Mouse (Mus musculus) hindbrain, postnatal 0 days (tissue): ENCODE data around the gene Pnlip. TPM values are rescaled to one million over a fixed set of nuclear protein-coding genes. Genes with fewer than 3 reads are reported as not detected.

Experiments
- ATAC-seq: fragments of 200-750 bp; cut with Nextera tagmentation; 2 replicates; pipeline ENCODE4 v1.8.0; 2017; ENCODE audit warnings: mild to moderate bottlenecking, moderate TSS enrichment, moderate library complexity
- DNase-seq: peaks from one replicate; pipeline ENCODE4 v3.0.0-alpha.2; 2015; ENCODE audit warnings: low spot score
- H3K27ac ChIP-seq: fragments of 300-500 bp; sonication (generic); 2 replicates; pipeline ENCODE4 v1.5.1; 2014; ENCODE audit warnings: mild to moderate bottlenecking
- H3K27me3 ChIP-seq: fragments of 300-500 bp; sonication (generic); 2 replicates; pipeline ENCODE4 v1.6.1; 2014; ENCODE audit warnings: low read length, mixed read lengths; ENCODE audit not compliant: insufficient read depth
- H3K36me3 ChIP-seq: fragments of 300-500 bp; sonication (generic); 2 replicates; pipeline ENCODE4 v1.6.1; 2014; ENCODE audit warnings: low read length, mixed read lengths; ENCODE audit not compliant: insufficient read depth
- H3K4me1 ChIP-seq: fragments of 300-500 bp; sonication (generic); 2 replicates; pipeline ENCODE4 v1.6.1; 2014; ENCODE audit warnings: antibody characterized with exemption, low read length, mixed read lengths; ENCODE audit not compliant: insufficient read depth
- H3K4me2 ChIP-seq: fragments of 300-500 bp; sonication (generic); 2 replicates; pipeline ENCODE4 v1.6.1; 2014; ENCODE audit warnings: low read depth, mild to moderate bottlenecking, low read length, moderate library complexity, mixed read lengths
- H3K4me3 ChIP-seq: fragments of 300-500 bp; sonication (generic); 2 replicates; pipeline ENCODE4 v1.5.1; 2014; ENCODE audit warnings: low read length
- H3K9ac ChIP-seq: fragments of 300-500 bp; sonication (generic); replicated peaks from 2 replicates; pipeline ENCODE4 v1.6.1; 2014; ENCODE audit warnings: mild to moderate bottlenecking, low read length, moderate library complexity, mixed read lengths
- H3K9me3 ChIP-seq: fragments of 300-500 bp; sonication (generic); 2 replicates; pipeline ENCODE4 v1.6.1; 2016; ENCODE audit warnings: low read length, mixed read lengths
- CTCF ChIP-seq: IDR thresholded peaks from 2 replicates; pipeline ENCODE4 v1.5.1; 2016; ENCODE audit warnings: antibody characterized with exemption, control low read depth, low read depth
- WGBS: fragments of 180-500 bp; shearing (Covaris S2); extraction: QIAGEN DNeasy Blood & Tissue Kit; methylation state at CpG from one replicate; pipeline ENCODE4 v1.1.7; 2014; 5-methylcytosine and 5-hydroxymethylcytosine counted together
- polyA plus RNA-seq: library from polyadenylated mRNA; unstranded; fragments of >200 nt; fragmentation: Nextera tagmentation; extraction: Ambion mirVana; gene quantifications from 2 replicates; pipeline ENCODE4 v1.2.1, GENCODE M21; 2015
- total RNA-seq: library from RNA; depleted of rRNA; stranded (reverse); fragments of >200 nt; gene quantifications from 2 replicates; pipeline ENCODE4 v1.2.3, GENCODE M21; 2014; rRNA removed

The Pnlip gene
- total and polyA plus RNA-seq, 2 experiments from 2014 or later: 1.3 to 1.4 TPM

DNA sequence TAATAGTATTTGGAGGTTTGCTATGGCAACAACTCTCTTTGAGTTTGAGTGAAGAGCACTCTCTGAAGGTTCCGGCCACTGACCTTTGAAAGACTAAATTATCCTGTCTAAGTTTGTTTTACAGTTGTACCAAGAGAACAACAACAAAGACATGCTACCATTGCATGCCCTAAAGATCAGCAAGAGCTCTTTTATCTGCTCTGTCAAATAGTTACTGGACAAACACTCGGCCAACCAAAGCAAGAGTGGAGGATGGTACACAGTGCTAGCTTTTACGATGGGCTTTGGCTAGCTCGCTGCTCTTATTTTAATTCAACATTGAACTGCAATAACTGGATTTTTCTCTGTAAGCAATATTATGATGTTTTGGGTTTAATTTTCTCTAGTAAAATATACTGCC, 65.6 kb downstream of the Pnlip start:
- Histone ChIP-seq H3K9me3 (no peaks in the 10 kb centered on the region), H3K9ac (no peak overlapping the region), H3K4me2 (no peak overlapping the region), H3K36me3 (no peaks in the 10 kb centered on the region), H3K27ac (no peak overlapping the region), H3K27me3 (no peaks in the 10 kb centered on the region), H3K4me3 (no peak overlapping the region), H3K4me1 (no peaks in the 10 kb centered on the region)
- DNase-seq (no peak), ATAC-seq (no peak)
- TF ChIP-seq CTCF: no peak
- WGBS: 82% methylated on average over 4 of the region's 4 CpGs

DNA sequence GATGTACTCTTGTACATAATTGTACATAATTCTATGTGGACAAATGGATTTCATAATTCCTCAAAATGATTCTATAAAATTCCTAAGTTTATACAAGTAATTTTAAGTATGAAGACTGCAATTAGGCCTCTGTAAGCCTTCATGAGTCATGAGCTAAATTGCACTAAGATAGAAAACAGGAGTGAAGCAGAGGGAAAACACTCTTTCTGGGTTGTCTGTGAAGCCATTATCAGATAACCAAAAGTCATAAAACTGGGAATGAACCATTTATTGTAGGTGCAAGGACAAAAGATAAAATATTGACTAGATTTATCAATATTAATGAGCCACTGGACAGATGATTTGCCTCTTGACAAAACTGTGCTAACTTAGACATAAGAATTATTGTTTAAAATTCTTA, 68.1 kb downstream of the Pnlip start:
- Histone ChIP-seq H3K27me3 (no peaks in the 10 kb centered on the region), H3K9ac (no peak overlapping the region), H3K9me3 (peaks cover under 1% of the 10 kb centered on the region; the same call in 1 of the 2 replicates), H3K4me1 (no peaks in the 10 kb centered on the region), H3K36me3 (no peaks in the 10 kb centered on the region), H3K4me3 (no peak overlapping the region), H3K27ac (no peak overlapping the region), H3K4me2 (no peak overlapping the region)
- DNase-seq (no peak), ATAC-seq (no peak)
- TF ChIP-seq CTCF: no peak

DNA sequence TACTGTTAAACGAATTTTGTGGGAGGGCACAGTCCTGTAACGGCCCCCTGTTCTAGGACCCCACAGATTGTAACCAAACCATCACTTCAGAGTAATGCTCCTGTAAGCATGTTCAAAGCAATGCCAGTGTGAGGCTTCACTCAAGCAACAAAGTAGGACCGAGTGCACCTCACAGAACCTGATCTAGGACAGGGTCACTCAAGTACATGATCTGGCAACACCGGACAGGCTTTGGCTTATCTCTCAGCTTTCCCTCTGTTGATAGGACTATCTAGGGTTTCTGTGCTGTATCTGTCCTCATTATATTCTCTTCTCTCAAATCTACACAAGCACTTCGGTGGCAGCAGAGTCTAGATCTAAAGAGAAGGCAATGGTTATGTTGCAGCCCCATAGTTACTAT, 74.3 kb downstream of the Pnlip start:
- no peak for TF ChIP-seq CTCF
- H3K9ac ChIP-seq: no peak overlapping the region
- 88% methylated on average over 5 of the region's 5 CpGs for WGBS

DNA sequence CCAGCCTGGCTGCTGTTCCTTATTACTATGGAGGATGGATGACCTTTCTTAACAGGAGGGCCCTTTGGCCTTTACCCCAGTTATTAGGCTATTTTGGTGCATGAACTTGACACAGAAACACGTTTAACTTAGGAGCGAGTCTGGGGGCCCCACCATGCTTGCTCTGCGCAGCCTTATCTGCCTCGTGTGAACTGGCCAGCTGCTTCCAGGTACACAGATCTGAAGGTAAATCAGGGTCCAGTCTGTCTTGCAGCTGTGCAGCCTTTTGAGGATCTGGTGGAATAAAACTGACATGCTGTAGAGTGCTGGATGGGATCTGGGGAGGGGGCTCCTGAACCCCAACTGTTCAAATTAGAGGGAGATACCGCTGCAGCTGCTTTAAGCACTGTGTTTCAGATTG, 75.5 kb downstream of the Pnlip start:
- H3K27me3 ChIP-seq: no peaks in the 10 kb centered on the region
- TF ChIP-seq CTCF: no peak
- no peak for DNase-seq
- H3K4me3 ChIP-seq: no peak overlapping the region
- ATAC-seq: no peak
- no peaks in the 10 kb centered on the region for H3K36me3 ChIP-seq
- no peaks in the 10 kb centered on the region for H3K4me1 ChIP-seq
- WGBS: 82% methylated on average over 5 of the region's 5 CpGs
- H3K9ac ChIP-seq: no peak overlapping the region
- no peak overlapping the region for H3K27ac ChIP-seq
- H3K9me3 ChIP-seq: peaks cover 2% of the 10 kb centered on the region; the same call in 1 of the 2 replicates
- no peak overlapping the region for H3K4me2 ChIP-seq

More for the DNA sequence above, 74.3 kb downstream of the Pnlip start:
- DNase-seq (no peak), ATAC-seq (no peak)
- H3K27ac ChIP-seq: no peak overlapping the region
- no peak overlapping the region for H3K4me3 ChIP-seq
- no peaks in the 10 kb centered on the region for H3K4me1 ChIP-seq
- no peak overlapping the region for H3K4me2 ChIP-seq
- no peaks in the 10 kb centered on the region for H3K36me3 ChIP-seq
- H3K27me3 ChIP-seq: no peaks in the 10 kb centered on the region
- peaks cover 2% of the 10 kb centered on the region; the same call in 1 of the 2 replicates for H3K9me3 ChIP-seq

DNA sequence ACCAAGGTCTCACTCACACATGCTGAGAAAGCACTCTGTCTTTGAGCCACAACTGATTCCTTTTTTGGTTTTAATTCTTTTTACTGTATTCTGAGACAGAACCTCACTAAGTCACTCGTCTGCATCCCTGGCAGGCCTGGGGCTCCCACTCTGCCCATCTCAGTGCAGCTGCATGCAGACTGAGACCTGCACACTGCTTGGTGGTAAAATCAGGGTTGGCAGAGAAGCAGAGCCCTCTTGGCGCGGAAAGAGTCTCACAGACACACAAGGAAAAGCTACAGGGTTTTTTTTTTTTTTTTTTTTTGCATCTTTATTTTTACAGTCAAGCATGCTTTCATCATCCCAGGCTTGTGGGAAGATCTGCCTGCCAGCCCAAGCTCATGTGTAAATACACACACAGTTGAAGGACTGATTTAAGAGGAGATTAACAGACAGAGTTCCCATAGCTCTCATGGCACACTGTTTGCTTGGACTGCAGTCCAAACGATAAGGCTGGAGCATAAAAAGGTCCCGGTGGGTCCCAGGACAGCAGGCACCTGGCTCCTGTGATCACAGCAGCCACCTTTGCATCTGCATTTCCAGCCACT, 76.2 kb downstream of the Pnlip start, which contains the start of gene Pnliprp1:
Gene Pnliprp1, plus strand, starts transcription at position 443 of the 587 bp plus-strand sequence.
- H3K4me3 ChIP-seq: no peak within 1 kb of the TSS
- no peaks in the 10 kb centered on the region for H3K36me3 ChIP-seq
- H3K27me3 ChIP-seq: no peaks in the 10 kb centered on the region
- H3K4me1 ChIP-seq: no peaks in the 10 kb centered on the region
- WGBS: 51% methylated on average over 5 of the region's 5 CpGs
- H3K9ac ChIP-seq: no peak within 1 kb of the TSS
- peaks cover 2% of the 10 kb centered on the region; the same call in 1 of the 2 replicates for H3K9me3 ChIP-seq
- no peak for DNase-seq
- ATAC-seq: no peak
- H3K27ac ChIP-seq: no peak within 1 kb of the TSS
- no peak for TF ChIP-seq CTCF
- H3K4me2 ChIP-seq: no peak within 1 kb of the TSS

Other genes starting within 250 kb of the Pnlip start
- 59.8 and 63.9 TPM in 2 replicates for gene Gfra1, start 196.6 kb upstream of the Pnlip start, total RNA-seq
- gene Gfra1, start 196.6 kb upstream of the Pnlip start, polyA plus RNA-seq: 31.4 and 32.3 TPM in 2 replicates
- gene Ccdc172, start 140.5 kb upstream of the Pnlip start, total RNA-seq: not detected in 2 replicates
- gene Ccdc172, start 140.5 kb upstream of the Pnlip start, polyA plus RNA-seq: not detected in 2 replicates
- not detected in 2 replicates for gene Pnliprp1, start 76.4 kb downstream of the Pnlip start, total RNA-seq
- not detected in 2 replicates for gene Pnliprp1, start 76.4 kb downstream of the Pnlip start, polyA plus RNA-seq
- gene Pnliprp2, start 107.2 kb downstream of the Pnlip start, total RNA-seq: not detected in 2 replicates
- not detected in 2 replicates for gene Pnliprp2, start 107.2 kb downstream of the Pnlip start, polyA plus RNA-seq
- not detected in 2 replicates for gene 1700019N19Rik, start 142.0 kb downstream of the Pnlip start, total RNA-seq
- not detected in 2 replicates for gene 1700019N19Rik, start 142.0 kb downstream of the Pnlip start, polyA plus RNA-seq